Mouse (Mus musculus) 3134 (cell line): ENCODE data around the gene Defa33.
"Not testable (repeated sequence)": the region's sequence is repeated elsewhere in the genome, so short reads cannot be mapped to it uniquely, and the experiment has no call there.

ENCODE experiments used
- DNase-seq: peaks from one replicate; pipeline ENCODE4 v3.0.0-alpha.2; 2011; ENCODE audit warnings: low spot score; ENCODE audit not compliant: insufficient read length; ENCODE audit errors: extremely low read depth

Defa33 gene

GRCm38 (mm10) chr8:21391511-21391910 lies at the start of gene Defa33:
Defa33 (plus strand) TSS chr8:21391811.
- DNase-seq: not testable (repeated sequence)

GRCm38 (mm10) chr8:21378215-21378614 lies 13.4 kb upstream of the Defa33 start, which contains the start of gene Defa2:
Defa2 (plus strand) TSS chr8:21378515.
- DNase-seq: not testable (repeated sequence)

DNA sequence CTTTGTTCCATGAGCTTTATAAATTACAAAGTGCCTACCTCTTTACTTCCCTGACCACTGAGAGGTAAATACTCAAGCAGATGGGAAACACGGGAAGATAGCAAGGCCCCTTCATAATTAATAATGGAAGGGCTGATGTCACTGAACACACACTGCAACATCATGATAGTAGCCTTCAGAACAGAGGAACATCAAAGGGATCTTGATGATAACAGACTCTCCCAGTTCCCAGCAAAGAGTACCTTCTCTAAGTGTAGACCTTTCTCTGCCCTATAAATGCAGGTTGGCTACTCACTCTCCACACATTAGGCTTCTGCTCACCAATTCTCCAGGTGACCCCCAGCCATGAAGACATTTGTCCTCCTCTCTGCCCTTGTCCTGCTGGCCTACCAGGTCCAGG lies 35.5 kb downstream of the Defa33 start, which contains the start of gene Defa36:
Gene Defa36 (plus strand): TSS at position 301 of the 400 bp plus-strand sequence.
- DNase-seq: not testable (repeated sequence)
